ENCODE assay signal across 13 mouse cellular contexts in genomic region chr1:164926534-164927160, GRCm38 (mm10). TPM values are rescaled to one million over a fixed set of nuclear protein-coding genes. Genes with fewer than 3 reads are reported as not detected.
DNase-seq lines count a peak whose midpoint lies in the region; ATAC-seq and TF ChIP-seq lines count a peak whose summit lies in the region.
"Had no signal": no experiment of that assay in that cellular context is flagged by ENCODE, and none has a peak within 500 bp of the region (broad histone marks: within the 10 kb centered on the region; RNA-seq: fewer than 3 reads in every experiment).

No protein-coding gene starts in this region.

- no peak overlapping the region for H3K9ac ChIP-seq in kidney, embryonic 16.5 days (replicated peaks; ENCODE audit: low read length)
- H3K9ac ChIP-seq: embryonic facial prominence, embryonic 13.5 days had no signal

- ATAC-seq in megakaryocyte progenitor cell, adult 5-6 weeks (replicated peaks; ENCODE audit: poor library complexity): no peak
- no peak for ATAC-seq in kidney, embryonic 16.5 days (ENCODE audit: low FRiP score, low TSS enrichment)

- no peaks in the 10 kb centered on the region for H3K4me1 ChIP-seq in limb, embryonic 10.5 days
- no peaks in the 10 kb centered on the region for H3K4me1 ChIP-seq in kidney, embryonic 16.5 days (ENCODE audit: insufficient read depth, low read length)
- H3K4me1 ChIP-seq: embryonic facial prominence, embryonic 13.5 days had no signal

- 86% methylated on average over 3 of the region's 3 CpGs for WGBS in limb, embryonic 10.5 days
- 83% methylated on average over 3 of the region's 3 CpGs for WGBS in kidney, embryonic 16.5 days

- no peak for TF ChIP-seq CTCF in left cerebral cortex, adult 2 months (IDR thresholded peaks at IDR 0.05)

- peak; percentile 48 for DNase-seq in NIH3T3 (ENCODE audit: low read depth)
- peak; percentile 96 for DNase-seq in brain, adult 2 months (ENCODE audit: low read depth, low spot score)
- peak; percentile 86 to 90 for DNase-seq in frontal cortex, adult 2 months (ENCODE audit: extremely low spot score in 1 of 2, low spot score in 1 of 2)
- DNase-seq in left cerebral cortex, adult 2 months (ENCODE audit: extremely low spot score in 1 of 2, low spot score in 2 of 2): peak; percentile 52 to 53
- DNase-seq in heart, postnatal 14 days: no peak
- no peak for DNase-seq in limb, embryonic 10.5 days (ENCODE audit: low spot score)
- DNase-seq: gastrocnemius, postnatal 10 days; kidney, adult 2 months; lung, postnatal 4 days had no signal

- H3K4me3 ChIP-seq in left cerebral cortex, adult 2 months: no peak overlapping the region
- no peak overlapping the region for H3K4me3 ChIP-seq in limb, embryonic 10.5 days
- H3K4me3 ChIP-seq in kidney, embryonic 16.5 days (ENCODE audit: low read length): no peak overlapping the region
- H3K4me3 ChIP-seq: embryonic facial prominence, embryonic 13.5 days had no signal

- H3K4me2 ChIP-seq in kidney, embryonic 16.5 days (replicated peaks; ENCODE audit: low read depth, low read length): no peak overlapping the region
- H3K4me2 ChIP-seq: embryonic facial prominence, embryonic 13.5 days; liver, embryonic 11.5 days had no signal

- intact Hi-C loops in left cerebral cortex, adult 2 months (cut with DNase I): loop anchor here (1.0 to 5.0 kb wide), 3 partner anchors 27 to 111 kb away; no protein-coding TSS in a partner anchor
- intact Hi-C loops in heart, postnatal 14 days (cut with DNase I): no loop called here

- H3K27ac ChIP-seq in left cerebral cortex, adult 2 months: peak overlapping the region; percentile 84
- no peak overlapping the region for H3K27ac ChIP-seq in limb, embryonic 10.5 days
- no peak overlapping the region for H3K27ac ChIP-seq in kidney, embryonic 16.5 days (ENCODE audit: low read length)
- H3K27ac ChIP-seq: embryonic facial prominence, embryonic 13.5 days had no signal

- H3K9me3 ChIP-seq in limb, embryonic 10.5 days (replicated peaks): no peaks in the 10 kb centered on the region
- 0 out of 2 replicates have a peak, but pooled peaks cover 2% of the 10 kb centered on the region for H3K9me3 ChIP-seq in kidney, embryonic 16.5 days (ENCODE audit: low read length)
- H3K9me3 ChIP-seq: embryonic facial prominence, embryonic 13.5 days had no signal

- H3K36me3 ChIP-seq in limb, embryonic 10.5 days: no peaks in the 10 kb centered on the region
- no peaks in the 10 kb centered on the region for H3K36me3 ChIP-seq in kidney, embryonic 16.5 days (ENCODE audit: insufficient read depth, low read length)
- H3K36me3 ChIP-seq: embryonic facial prominence, embryonic 13.5 days had no signal

- no peaks in the 10 kb centered on the region for H3K27me3 ChIP-seq in limb, embryonic 10.5 days (ENCODE audit: low read depth, poor library complexity, severe bottlenecking)
- H3K27me3 ChIP-seq in kidney, embryonic 16.5 days (ENCODE audit: insufficient read depth, low read length): no peaks in the 10 kb centered on the region
- H3K27me3 ChIP-seq: embryonic facial prominence, embryonic 13.5 days had no signal

RNA-seq across cellular contexts. Expression of gene Xcl1, which starts 8.7 kb away (rescaled TPM):
- not detected in 2 replicates for polyA plus RNA-seq in frontal cortex, adult 2 months (2012; rRNA removed)
- total RNA-seq in left cerebral cortex, adult 2 months (2021): not detected
- total RNA-seq in heart, postnatal 14 days (2021): not detected
- polyA plus RNA-seq in limb, embryonic 10.5 days (2016; fragmentation: Nextera tagmentation; extraction: Ambion mirVana): not detected in 2 replicates
- 0.52 and 0.66 TPM in 2 replicates for total RNA-seq in megakaryocyte progenitor cell, adult 5-6 weeks (2015)
- 1.6 TPM in 1 of 2 replicates, not detected in the other for total RNA-seq in megakaryocyte progenitor cell, adult 5-6 weeks (2017)
- polyA plus RNA-seq in kidney, embryonic 16.5 days (2015; fragmentation: Nextera tagmentation; extraction: Ambion mirVana): not detected in 2 replicates
- total RNA-seq: gastrocnemius, postnatal 10 days had no signal
- polyA plus RNA-seq: embryonic facial prominence, embryonic 13.5 days; liver, embryonic 11.5 days had no signal

Comparison
In these comparisons a context has a peak if more than half of its experiments do, and no peak if none do; other contexts are left out.
1. DNase-seq: peak in NIH3T3 (single experiment), brain, adult 2 months (single experiment), frontal cortex, adult 2 months (2 of 2) and left cerebral cortex, adult 2 months (2 of 2); none in heart, postnatal 14 days (0 of 2) and limb, embryonic 10.5 days (single experiment).